Mouse (Mus musculus): ENCODE results near the gene Vps36. TPM values are rescaled to one million over a fixed set of nuclear protein-coding genes. Genes with fewer than 3 reads are reported as not detected.

Vps36 gene
- total and polyA plus RNA-seq, 2 experiments from 2014 or later: 18.1 to 20.9 TPM

- no peak for ATAC-seq (ENCODE audit: insufficient read depth, low read depth)
- no peaks in the 10 kb centered on the region for H3K36me3 ChIP-seq (replicated peaks; ENCODE audit: control insufficient read depth, insufficient read depth, low read length)
- TF ChIP-seq EP300 (IDR thresholded peaks at IDR 0.05; ENCODE audit: low read depth): no peak
- no peak for TF ChIP-seq CTCF (IDR thresholded peaks at IDR 0.05; ENCODE audit: low read depth)
- H3K9me3 ChIP-seq (replicated peaks; ENCODE audit: control insufficient read depth, low read length): no peaks in the 10 kb centered on the region
- H3K9ac ChIP-seq (replicated peaks; ENCODE audit: low read depth, low read length): no peak overlapping the region
- no peak for DNase-seq (ENCODE audit: low spot score)
- no peak overlapping the region for H3K4me3 ChIP-seq (ENCODE audit: low read depth, low read length)
- H3K27ac ChIP-seq (ENCODE audit: low read depth): no peak overlapping the region
- H3K27me3 ChIP-seq (ENCODE audit: control insufficient read depth, insufficient read depth, low read length): no peaks in the 10 kb centered on the region
- H3K4me2 ChIP-seq (ENCODE audit: low read depth, low read length): no peak overlapping the region
- peaks cover 13% of the 10 kb centered on the region for H3K4me1 ChIP-seq (ENCODE audit: control insufficient read depth, insufficient read depth)
- WGBS: 72% methylated on average over 3 of the region's 3 CpGs
Measured at GRCm38 (mm10) chr8:22262267-22262666, 69.7 kb downstream of the Vps36 start.

- DNase-seq (ENCODE audit: low spot score) (no peak), ATAC-seq (ENCODE audit: insufficient read depth, low read depth) (no peak)
- TF ChIP-seq EP300 (IDR thresholded peaks at IDR 0.05; ENCODE audit: low read depth) (no peak), CTCF (IDR thresholded peaks at IDR 0.05; ENCODE audit: low read depth) (no peak)
- Histone ChIP-seq H3K9me3 (replicated peaks; ENCODE audit: control insufficient read depth, low read length) (no peaks in the 10 kb centered on the region), H3K27me3 (ENCODE audit: control insufficient read depth, insufficient read depth, low read length) (no peaks in the 10 kb centered on the region), H3K4me3 (ENCODE audit: low read depth, low read length) (no peak overlapping the region), H3K4me1 (ENCODE audit: control insufficient read depth, insufficient read depth) (peaks cover 13% of the 10 kb centered on the region), H3K9ac (replicated peaks; ENCODE audit: low read depth, low read length) (no peak overlapping the region), H3K36me3 (replicated peaks; ENCODE audit: control insufficient read depth, insufficient read depth, low read length) (no peaks in the 10 kb centered on the region), H3K4me2 (ENCODE audit: low read depth, low read length) (no peak overlapping the region), H3K27ac (ENCODE audit: low read depth) (no peak overlapping the region)
- 67% methylated on average over 6 of the region's 6 CpGs for WGBS
Measured at GRCm38 (mm10) chr8:22264292-22264691, 71.7 kb downstream of the Vps36 start.

- Histone ChIP-seq H3K4me3 (ENCODE audit: low read depth, low read length) (no peak overlapping the region), H3K4me2 (ENCODE audit: low read depth, low read length) (no peak overlapping the region), H3K27ac (ENCODE audit: low read depth) (no peak overlapping the region), H3K9me3 (replicated peaks; ENCODE audit: control insufficient read depth, low read length) (no peaks in the 10 kb centered on the region), H3K27me3 (ENCODE audit: control insufficient read depth, insufficient read depth, low read length) (no peaks in the 10 kb centered on the region), H3K4me1 (ENCODE audit: control insufficient read depth, insufficient read depth) (peaks cover 11% of the 10 kb centered on the region), H3K9ac (replicated peaks; ENCODE audit: low read depth, low read length) (no peak overlapping the region), H3K36me3 (replicated peaks; ENCODE audit: control insufficient read depth, insufficient read depth, low read length) (no peaks in the 10 kb centered on the region)
- no peak for DNase-seq (ENCODE audit: low spot score)
- ATAC-seq (ENCODE audit: insufficient read depth, low read depth): no peak
- 57% methylated on average over 6 of the region's 6 CpGs for WGBS
- no peak for TF ChIP-seq EP300 (IDR thresholded peaks at IDR 0.05; ENCODE audit: low read depth)
- TF ChIP-seq CTCF (IDR thresholded peaks at IDR 0.05; ENCODE audit: low read depth): no peak
Measured at GRCm38 (mm10) chr8:22264787-22265186, 72.2 kb downstream of the Vps36 start.

GRCm38 (mm10) chr8:22265194-22265593 is 72.6 kb downstream of the Vps36 start:
- no peak for DNase-seq (ENCODE audit: low spot score)
- no peaks in the 10 kb centered on the region for H3K27me3 ChIP-seq (ENCODE audit: control insufficient read depth, insufficient read depth, low read length)
- no peak for ATAC-seq (ENCODE audit: insufficient read depth, low read depth)
- H3K27ac ChIP-seq (ENCODE audit: low read depth): no peak overlapping the region
- H3K9ac ChIP-seq (replicated peaks; ENCODE audit: low read depth, low read length): no peak overlapping the region
- no peaks in the 10 kb centered on the region for H3K36me3 ChIP-seq (replicated peaks; ENCODE audit: control insufficient read depth, insufficient read depth, low read length)
- H3K4me2 ChIP-seq (ENCODE audit: low read depth, low read length): no peak overlapping the region
- no peak for TF ChIP-seq EP300 (IDR thresholded peaks at IDR 0.05; ENCODE audit: low read depth)
- no peak for TF ChIP-seq CTCF (IDR thresholded peaks at IDR 0.05; ENCODE audit: low read depth)
- peaks cover 9% of the 10 kb centered on the region for H3K4me1 ChIP-seq (ENCODE audit: control insufficient read depth, insufficient read depth)
- 89% methylated on average over 1 of the region's 1 CpGs for WGBS
- no peaks in the 10 kb centered on the region for H3K9me3 ChIP-seq (replicated peaks; ENCODE audit: control insufficient read depth, low read length)
- H3K4me3 ChIP-seq (ENCODE audit: low read depth, low read length): no peak overlapping the region

GRCm38 (mm10) chr8:22266809-22267208 is 74.2 kb downstream of the Vps36 start:
- ATAC-seq (ENCODE audit: insufficient read depth, low read depth) (no peak), DNase-seq (ENCODE audit: low spot score) (no peak)
- WGBS: 78% methylated on average over 3 of the region's 3 CpGs
- H3K9me3 ChIP-seq (replicated peaks; ENCODE audit: control insufficient read depth, low read length): no peaks in the 10 kb centered on the region
- no peaks in the 10 kb centered on the region for H3K4me1 ChIP-seq (ENCODE audit: control insufficient read depth, insufficient read depth)
- H3K9ac ChIP-seq (replicated peaks; ENCODE audit: low read depth, low read length): no peak overlapping the region
- H3K27me3 ChIP-seq (ENCODE audit: control insufficient read depth, insufficient read depth, low read length): no peaks in the 10 kb centered on the region
- H3K36me3 ChIP-seq (replicated peaks; ENCODE audit: control insufficient read depth, insufficient read depth, low read length): no peaks in the 10 kb centered on the region
- H3K4me3 ChIP-seq (ENCODE audit: low read depth, low read length): no peak overlapping the region
- no peak for TF ChIP-seq CTCF (IDR thresholded peaks at IDR 0.05; ENCODE audit: low read depth)
- TF ChIP-seq EP300 (IDR thresholded peaks at IDR 0.05; ENCODE audit: low read depth): no peak
- no peak overlapping the region for H3K4me2 ChIP-seq (ENCODE audit: low read depth, low read length)
- H3K27ac ChIP-seq (ENCODE audit: low read depth): no peak overlapping the region

Other genes starting within 250 kb of the Vps36 start
- not detected in 2 replicates for gene Defb13, start 246.0 kb upstream of the Vps36 start, total RNA-seq (2014; rRNA removed; ENCODE audit: low replicate concordance)
- gene Defb13, start 246.0 kb upstream of the Vps36 start, polyA plus RNA-seq (2015; fragmentation: Nextera tagmentation; extraction: Ambion mirVana): not detected in 2 replicates
- gene Fam90a1a, start 234.1 kb upstream of the Vps36 start, total RNA-seq (2014; rRNA removed; ENCODE audit: low replicate concordance): not detected in 2 replicates
- gene Fam90a1a, start 234.1 kb upstream of the Vps36 start, polyA plus RNA-seq (2015; fragmentation: Nextera tagmentation; extraction: Ambion mirVana): not detected in 2 replicates
- gene Ccdc70, start 223.0 kb upstream of the Vps36 start, total RNA-seq (2014; rRNA removed; ENCODE audit: low replicate concordance): not detected in 2 replicates
- not detected in 2 replicates for gene Ccdc70, start 223.0 kb upstream of the Vps36 start, polyA plus RNA-seq (2015; fragmentation: Nextera tagmentation; extraction: Ambion mirVana)
- gene Atp7b, start 132.5 kb upstream of the Vps36 start, total RNA-seq (2014; rRNA removed; ENCODE audit: low replicate concordance): 0.50 and 1.2 TPM in 2 replicates
- 0.12 and 0.22 TPM in 2 replicates for gene Atp7b, start 132.5 kb upstream of the Vps36 start, polyA plus RNA-seq (2015; fragmentation: Nextera tagmentation; extraction: Ambion mirVana)
- gene Alg11, start 132.1 kb upstream of the Vps36 start, total RNA-seq (2014; rRNA removed; ENCODE audit: low replicate concordance): 16.3 and 46.8 TPM in 2 replicates
- 7.5 and 8.2 TPM in 2 replicates for gene Alg11, start 132.1 kb upstream of the Vps36 start, polyA plus RNA-seq (2015; fragmentation: Nextera tagmentation; extraction: Ambion mirVana)
- gene Nek5, start 67.8 kb upstream of the Vps36 start, total RNA-seq (2014; rRNA removed; ENCODE audit: low replicate concordance): not detected in 2 replicates
- 0.18 and 0.43 TPM in 2 replicates for gene Nek5, start 67.8 kb upstream of the Vps36 start, polyA plus RNA-seq (2015; fragmentation: Nextera tagmentation; extraction: Ambion mirVana)
- gene Nek3, start 26.4 kb upstream of the Vps36 start, total RNA-seq (2014; rRNA removed; ENCODE audit: low replicate concordance): 1.2 and 3.8 TPM in 2 replicates
- gene Nek3, start 26.4 kb upstream of the Vps36 start, polyA plus RNA-seq (2015; fragmentation: Nextera tagmentation; extraction: Ambion mirVana): 2.7 and 3.4 TPM in 2 replicates
- gene Ckap2, start 7.0 kb upstream of the Vps36 start, total RNA-seq (2014; rRNA removed; ENCODE audit: low replicate concordance): 24.9 and 30.0 TPM in 2 replicates
- 14.3 and 15.0 TPM in 2 replicates for gene Ckap2, start 7.0 kb upstream of the Vps36 start, polyA plus RNA-seq (2015; fragmentation: Nextera tagmentation; extraction: Ambion mirVana)
- gene Thsd1, start 34.5 kb downstream of the Vps36 start, total RNA-seq (2014; rRNA removed; ENCODE audit: low replicate concordance): 7.1 and 8.0 TPM in 2 replicates
- 9.4 and 10.1 TPM in 2 replicates for gene Thsd1, start 34.5 kb downstream of the Vps36 start, polyA plus RNA-seq (2015; fragmentation: Nextera tagmentation; extraction: Ambion mirVana)
- gene Tpte, start 90.6 kb downstream of the Vps36 start, total RNA-seq (2014; rRNA removed; ENCODE audit: low replicate concordance): not detected in 2 replicates
- gene Tpte, start 90.6 kb downstream of the Vps36 start, polyA plus RNA-seq (2015; fragmentation: Nextera tagmentation; extraction: Ambion mirVana): not detected in 2 replicates
- 7.9 and 8.3 TPM in 2 replicates for gene Slc25a15, start 205.8 kb downstream of the Vps36 start, total RNA-seq (2014; rRNA removed; ENCODE audit: low replicate concordance)
- 9.7 and 10.8 TPM in 2 replicates for gene Slc25a15, start 205.8 kb downstream of the Vps36 start, polyA plus RNA-seq (2015; fragmentation: Nextera tagmentation; extraction: Ambion mirVana)
- gene Mrps31, start 218.6 kb downstream of the Vps36 start, total RNA-seq (2014; rRNA removed; ENCODE audit: low replicate concordance): 21.7 and 27.3 TPM in 2 replicates
- 67.9 and 72.5 TPM in 2 replicates for gene Mrps31, start 218.6 kb downstream of the Vps36 start, polyA plus RNA-seq (2015; fragmentation: Nextera tagmentation; extraction: Ambion mirVana)